8 mouse cellular contexts compared by ENCODE assay signal in the genomic region with DNA sequence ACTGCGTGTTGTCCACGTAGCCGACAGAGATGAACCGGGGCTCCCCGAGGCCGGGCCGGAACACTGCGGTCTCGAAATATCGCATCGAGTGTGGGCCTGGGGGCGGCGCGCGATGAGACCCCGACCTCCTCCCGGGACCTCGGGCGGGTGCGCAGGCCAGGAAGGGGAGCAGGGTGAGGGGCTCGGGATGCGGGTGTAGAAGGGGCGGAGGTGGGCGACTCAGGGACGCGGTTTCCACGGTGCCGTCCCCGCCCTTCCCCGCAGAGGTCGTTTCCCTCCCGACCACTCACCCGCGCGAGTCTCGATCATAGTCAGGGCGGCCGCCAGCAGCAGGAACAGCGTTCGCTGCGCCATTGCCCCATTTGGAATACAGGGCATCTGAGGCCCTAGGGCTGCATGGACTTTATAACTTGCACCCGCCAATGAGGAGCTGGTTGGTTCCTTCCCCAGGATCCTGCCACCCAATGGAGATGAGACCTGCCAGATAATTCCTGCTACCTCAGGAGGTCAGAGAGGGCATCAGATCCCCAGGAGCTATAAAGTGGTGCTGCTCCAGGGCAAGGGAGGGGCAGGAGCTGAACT. TPM values are rescaled to one million over a fixed set of nuclear protein-coding genes. Genes with fewer than 3 reads are reported as not detected.
A peak's percentile ranks its signal among the peaks of the same experiment; 100 is the strongest.
DNase-seq lines count a peak whose midpoint lies in the region; ATAC-seq and TF ChIP-seq lines count a peak whose summit lies in the region.

No protein-coding gene starts in this region.

- H3K36me3 ChIP-seq in hindbrain, embryonic 11.5 days (ENCODE audit: control insufficient read depth, insufficient read depth, low read length), result no peaks in the 10 kb centered on the region
- H3K36me3 ChIP-seq in liver, embryonic 16.5 days (ENCODE audit: control insufficient read depth, insufficient read depth), result no peaks in the 10 kb centered on the region
- no peaks in the 10 kb centered on the region for H3K36me3 ChIP-seq in thymus, adult 2 months (ENCODE audit: control insufficient read depth, insufficient read depth, low read length)

- TF ChIP-seq CTCF in left cerebral cortex, adult 2 months (IDR thresholded peaks at IDR 0.05), result no peak
- TF ChIP-seq CTCF in brain, embryonic 14.5 days (IDR thresholded peaks at IDR 0.05; ENCODE audit: borderline replicate concordance, extremely low read depth, insufficient read depth, insufficient read length), result no peak
- no peak for TF ChIP-seq CTCF in thymus, adult 2 months (IDR thresholded peaks at IDR 0.05; ENCODE audit: borderline replicate concordance, control insufficient read depth, extremely low read depth, insufficient read depth, low read length, poor library complexity)

- peak in 1 of 2 experiments; percentile 13 for DNase-seq in left cerebral cortex, adult 2 months (ENCODE audit: extremely low spot score in 1 of 2, low spot score in 2 of 2)
- no peak for DNase-seq in left cerebral cortex, adult 9 months (ENCODE audit: low spot score in 2 of 2)
- peak; percentile 8 for DNase-seq in brain, embryonic 14.5 days (ENCODE audit: low read depth)
- DNase-seq in hindbrain, embryonic 11.5 days (ENCODE audit: low spot score), result peak; percentile 64
- peak; percentile 35 for DNase-seq in thymus, adult 2 months
- no peak for DNase-seq in frontal cortex, postnatal 10 days (ENCODE audit: low spot score in 2 of 2)
- no peak for DNase-seq in cerebellum, adult 9-11 months

- WGBS in hindbrain, embryonic 11.5 days, result 0% methylated on average over 31 of the region's 42 CpGs
- under 1% methylated on average over 42 of the region's 42 CpGs for WGBS in liver, embryonic 16.5 days (ENCODE audit: insufficient replicate concordance)
- WGBS in thymus, adult 2 months, result under 1% methylated on average over 42 of the region's 42 CpGs

- 0 out of 2 replicates have a peak, but pooled peaks cover 2% of the 10 kb centered on the region for H3K27me3 ChIP-seq in hindbrain, embryonic 11.5 days (ENCODE audit: control insufficient read depth, insufficient read depth, low read length)
- peaks cover 30% of the 10 kb centered on the region for H3K27me3 ChIP-seq in liver, embryonic 16.5 days (ENCODE audit: control insufficient read depth, insufficient read depth, low read depth, low read length)
- no peaks in the 10 kb centered on the region; the same call in 1 of the 2 replicates for H3K27me3 ChIP-seq in thymus, adult 2 months (ENCODE audit: control insufficient read depth, insufficient read depth, low read length)

- H3K4me2 ChIP-seq in hindbrain, embryonic 11.5 days (replicated peaks; ENCODE audit: low read depth, low read length), result peak overlapping the region; percentile 98
- peak overlapping the region; percentile 75 for H3K4me2 ChIP-seq in liver, embryonic 16.5 days (ENCODE audit: low read depth, low read length)

- H3K9ac ChIP-seq in hindbrain, embryonic 11.5 days (ENCODE audit: low read depth, low read length), result peak overlapping the region; percentile 51
- H3K9ac ChIP-seq in liver, embryonic 16.5 days (ENCODE audit: low read depth, low read length), result no peak overlapping the region

- H3K4me3 ChIP-seq in left cerebral cortex, adult 2 months, result peak overlapping the region; percentile 50
- peak overlapping the region; percentile 47 for H3K4me3 ChIP-seq in hindbrain, embryonic 11.5 days (ENCODE audit: low read depth, low read length)
- H3K4me3 ChIP-seq in liver, embryonic 16.5 days (ENCODE audit: low read depth, low read length), result peak overlapping the region; percentile 60
- peak overlapping the region; percentile 57 for H3K4me3 ChIP-seq in thymus, adult 2 months (ENCODE audit: control insufficient read depth, insufficient read depth, low read length)

- no peaks in the 10 kb centered on the region for H3K9me3 ChIP-seq in hindbrain, embryonic 11.5 days (ENCODE audit: control insufficient read depth, low read length)
- no peaks in the 10 kb centered on the region for H3K9me3 ChIP-seq in liver, embryonic 16.5 days (replicated peaks; ENCODE audit: control insufficient read depth, low read length)

- ATAC-seq in hindbrain, embryonic 11.5 days (ENCODE audit: low FRiP score), result peak; percentile 77
- no peak for ATAC-seq in liver, embryonic 16.5 days (ENCODE audit: low read depth)

- no peak overlapping the region for H3K27ac ChIP-seq in left cerebral cortex, adult 2 months
- no peak overlapping the region for H3K27ac ChIP-seq in hindbrain, embryonic 11.5 days (ENCODE audit: low read depth, low read length)
- no peak overlapping the region for H3K27ac ChIP-seq in liver, embryonic 16.5 days (ENCODE audit: low read length)
- no peak overlapping the region for H3K27ac ChIP-seq in thymus, adult 2 months (ENCODE audit: control insufficient read depth, insufficient read depth, low read length)

- no peaks in the 10 kb centered on the region for H3K4me1 ChIP-seq in hindbrain, embryonic 11.5 days (replicated peaks; ENCODE audit: control insufficient read depth, insufficient read depth, low read length)
- peaks cover 5% of the 10 kb centered on the region; the same call in 1 of the 2 replicates for H3K4me1 ChIP-seq in liver, embryonic 16.5 days (ENCODE audit: control insufficient read depth, low read depth, low read length)
- H3K4me1 ChIP-seq in thymus, adult 2 months (replicated peaks; ENCODE audit: control insufficient read depth, insufficient read depth, low read length), result peaks cover 14% of the 10 kb centered on the region

- intact Hi-C loops in left cerebral cortex, adult 2 months (cut with DNase I), result no loop called here

- no peak for TF ChIP-seq POLR2A in brain, embryonic 14.5 days (IDR thresholded peaks at IDR 0.05; ENCODE audit: borderline replicate concordance, extremely low read depth, insufficient read depth, insufficient read length, poor library complexity, severe bottlenecking)
- no peak for TF ChIP-seq POLR2A in thymus, adult 2 months (IDR thresholded peaks at IDR 0.05; ENCODE audit: control insufficient read depth, extremely low read depth, insufficient read depth, low read length, poor library complexity)

RNA-seq across cellular contexts. Expression of a gene that starts 25.8 kb away (rescaled TPM):
- 1 to 10 TPM; 1.1 to 1.5 TPM for total RNA-seq in left cerebral cortex, adult 2 months (2021)
- polyA plus RNA-seq in brain, embryonic 14.5 days (2012; rRNA removed), result 0.06 TPM in 1 of 2 replicates, not detected in the other
- not detected in 2 replicates for polyA plus RNA-seq in hindbrain, embryonic 11.5 days (2014; fragmentation: Nextera tagmentation; extraction: Ambion mirVana)
- 0.20 TPM in 1 of 2 replicates, not detected in the other for polyA plus RNA-seq in liver, embryonic 16.5 days (2015; fragmentation: Nextera tagmentation; extraction: Ambion mirVana)
- polyA plus RNA-seq in thymus, adult 2 months (2012; rRNA removed), result 0.39 and 0.61 TPM in 2 replicates

RNA-seq across cellular contexts. Expression of a gene that starts 37.5 kb away (rescaled TPM):
- total RNA-seq in left cerebral cortex, adult 2 months (2021), result not detected
- polyA plus RNA-seq in brain, embryonic 14.5 days (2012; rRNA removed), result not detected in 2 replicates
- polyA plus RNA-seq in hindbrain, embryonic 11.5 days (2014; fragmentation: Nextera tagmentation; extraction: Ambion mirVana), result not detected in 2 replicates
- not detected in 2 replicates for polyA plus RNA-seq in liver, embryonic 16.5 days (2015; fragmentation: Nextera tagmentation; extraction: Ambion mirVana)
- 1.4 and 1.7 TPM in 2 replicates for polyA plus RNA-seq in thymus, adult 2 months (2012; rRNA removed)

RNA-seq across cellular contexts. Expression of a gene that starts 41.2 kb away (rescaled TPM):
- total RNA-seq in left cerebral cortex, adult 2 months (2021), result not detected
- not detected in 2 replicates for polyA plus RNA-seq in brain, embryonic 14.5 days (2012; rRNA removed)
- not detected in 2 replicates for polyA plus RNA-seq in hindbrain, embryonic 11.5 days (2014; fragmentation: Nextera tagmentation; extraction: Ambion mirVana)
- polyA plus RNA-seq in liver, embryonic 16.5 days (2015; fragmentation: Nextera tagmentation; extraction: Ambion mirVana), result not detected in 2 replicates
- polyA plus RNA-seq in thymus, adult 2 months (2012; rRNA removed), result 0.22 TPM in 1 of 2 replicates, not detected in the other

RNA-seq across cellular contexts. Expression of a gene that starts 41.4 kb away (rescaled TPM):
- total RNA-seq in left cerebral cortex, adult 2 months (2021), result 10 to 100 TPM; 13.7 to 14.8 TPM
- 6.5 and 8.0 TPM in 2 replicates for polyA plus RNA-seq in brain, embryonic 14.5 days (2012; rRNA removed)
- 7.0 and 8.3 TPM in 2 replicates for polyA plus RNA-seq in hindbrain, embryonic 11.5 days (2014; fragmentation: Nextera tagmentation; extraction: Ambion mirVana)
- 11.3 and 13.4 TPM in 2 replicates for polyA plus RNA-seq in liver, embryonic 16.5 days (2015; fragmentation: Nextera tagmentation; extraction: Ambion mirVana)
- 105 and 119 TPM in 2 replicates for polyA plus RNA-seq in thymus, adult 2 months (2012; rRNA removed)

RNA-seq across cellular contexts. Expression of a gene that starts 45.3 kb away (rescaled TPM):
- total RNA-seq in left cerebral cortex, adult 2 months (2021), result not detected
- not detected in 2 replicates for polyA plus RNA-seq in brain, embryonic 14.5 days (2012; rRNA removed)
- polyA plus RNA-seq in hindbrain, embryonic 11.5 days (2014; fragmentation: Nextera tagmentation; extraction: Ambion mirVana), result not detected in 2 replicates
- not detected in 2 replicates for polyA plus RNA-seq in liver, embryonic 16.5 days (2015; fragmentation: Nextera tagmentation; extraction: Ambion mirVana)
- polyA plus RNA-seq in thymus, adult 2 months (2012; rRNA removed), result 1.7 and 2.4 TPM in 2 replicates

Comparison
In these comparisons a context has a peak if more than half of its experiments do, and no peak if none do; other contexts are left out.
1. DNase-seq: peak in brain, embryonic 14.5 days (single experiment), hindbrain, embryonic 11.5 days (single experiment) and thymus, adult 2 months (single experiment); none in left cerebral cortex, adult 9 months (0 of 2), frontal cortex, postnatal 10 days (0 of 2) and cerebellum, adult 9-11 months (single experiment).
2. Peak in every context shown above with its lines, with median percentiles within 50 percentile points of each other: H3K4me3 ChIP-seq.